Mouse (Mus musculus): ENCODE measurements around the gene Ppp4r3b. TPM values are rescaled to one million over a fixed set of nuclear protein-coding genes. Genes with fewer than 3 reads are reported as not detected.

Gene Ppp4r3b
- polyA plus RNA-seq, 1 experiment from 2014 or later: 47.3 TPM

DNA sequence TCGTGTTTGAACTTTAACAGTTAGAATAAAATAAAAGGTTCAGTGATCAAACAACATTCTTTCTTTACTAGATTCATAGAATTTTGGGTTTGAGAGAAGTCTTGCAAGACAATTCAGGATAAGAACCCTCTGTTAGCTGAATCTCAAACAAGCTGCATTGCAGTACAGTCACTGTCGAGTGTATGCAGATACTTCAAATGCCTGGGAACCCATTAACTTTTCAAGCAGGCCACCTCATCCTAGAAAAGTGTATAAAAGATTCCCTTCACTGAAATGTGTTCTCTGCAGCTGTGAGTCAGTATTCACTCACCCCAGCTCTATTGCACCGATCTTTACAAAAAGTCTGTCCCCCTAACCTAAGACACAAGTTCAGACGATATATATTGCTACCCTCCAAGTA, 73.3 kb downstream of the Ppp4r3b start:
- H3K9me3 ChIP-seq (replicated peaks; ENCODE audit: control insufficient read depth, low read length): no peaks in the 10 kb centered on the region
- no peak overlapping the region for H3K27ac ChIP-seq (ENCODE audit: low read depth, low read length)
- no peaks in the 10 kb centered on the region for H3K27me3 ChIP-seq (ENCODE audit: control insufficient read depth, insufficient read depth, low read length)
- H3K4me2 ChIP-seq: peak overlapping the region; percentile 90
- 69% methylated on average over 4 of the region's 4 CpGs for WGBS (ENCODE audit: insufficient replicate concordance)
- peaks cover 5% of the 10 kb centered on the region; the same call in 1 of the 2 replicates for H3K36me3 ChIP-seq (ENCODE audit: control insufficient read depth, insufficient read depth, low read length)
- peak overlapping the region; percentile 79 for H3K4me3 ChIP-seq (ENCODE audit: low read depth, low read length)
- ATAC-seq (replicated peaks; ENCODE audit: insufficient number of reproducible peaks, low FRiP score, low TSS enrichment): no peak
- peak overlapping the region; percentile 67; the same call in 1 of the 2 replicates for H3K9ac ChIP-seq (ENCODE audit: low read depth, low read length)
- peaks cover 3% of the 10 kb centered on the region; the same call in 1 of the 2 replicates for H3K4me1 ChIP-seq (ENCODE audit: control insufficient read depth, insufficient read depth, low read length)

DNA sequence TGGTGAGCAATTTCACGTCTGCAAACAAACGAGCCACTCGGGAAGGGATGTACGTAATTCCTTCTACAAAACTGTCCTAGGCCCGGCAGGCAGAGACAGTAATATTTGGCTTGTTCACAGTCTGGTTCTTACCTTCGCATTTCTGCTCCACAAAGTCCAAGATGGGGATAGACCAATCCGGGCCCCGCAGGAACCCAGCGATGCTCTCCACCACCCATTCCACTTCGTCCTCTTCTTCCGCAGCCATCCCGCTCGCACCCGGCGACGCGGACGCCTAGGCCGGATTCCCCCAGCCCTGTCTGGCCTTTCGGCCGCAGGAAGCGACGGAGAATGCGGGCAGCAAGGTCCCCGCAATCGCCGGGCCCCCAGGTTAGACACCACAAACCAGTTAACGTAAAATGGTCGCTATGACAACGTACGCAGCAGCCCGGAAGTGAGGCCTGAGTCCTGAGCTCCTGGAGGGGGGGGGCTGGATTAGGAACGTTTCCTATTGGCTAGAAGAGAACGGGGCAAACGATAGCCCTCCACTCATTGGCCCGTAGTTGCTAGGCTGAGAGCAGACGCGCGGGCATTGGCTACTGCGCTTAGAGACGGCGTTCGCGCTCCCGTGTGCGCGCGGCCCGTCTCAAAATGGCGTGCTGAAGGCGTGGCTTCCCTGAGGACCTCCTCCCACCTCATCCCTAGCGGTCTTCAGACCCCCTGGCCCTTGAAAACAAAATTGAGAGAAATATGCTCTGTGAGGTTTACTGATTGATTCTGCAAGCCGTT, 74.4 kb downstream of the Ppp4r3b start, which contains the start of gene Cfap36:
Cfap36 (minus strand) TSS at position 527 of the 768 bp plus-strand sequence.
- Histone ChIP-seq H3K4me1 (ENCODE audit: control insufficient read depth, insufficient read depth, low read length) (peaks cover 3% of the 10 kb centered on the region; the same call in 1 of the 2 replicates), H3K9ac (ENCODE audit: low read depth, low read length) (peak within 1 kb of the TSS; percentile 67), H3K36me3 (ENCODE audit: control insufficient read depth, insufficient read depth, low read length) (peaks cover 5% of the 10 kb centered on the region; the same call in 1 of the 2 replicates), H3K4me2 (peak within 1 kb of the TSS; percentile 90), H3K9me3 (replicated peaks; ENCODE audit: control insufficient read depth, low read length) (no peaks in the 10 kb centered on the region), H3K27me3 (ENCODE audit: control insufficient read depth, insufficient read depth, low read length) (no peaks in the 10 kb centered on the region), H3K27ac (ENCODE audit: low read depth, low read length) (no peak within 1 kb of the TSS), H3K4me3 (ENCODE audit: low read depth, low read length) (peak within 1 kb of the TSS; percentile 79)
- under 1% methylated on average over 53 of the region's 53 CpGs for WGBS (ENCODE audit: insufficient replicate concordance)
- ATAC-seq (replicated peaks; ENCODE audit: insufficient number of reproducible peaks, low FRiP score, low TSS enrichment): peak; percentile 100

DNA sequence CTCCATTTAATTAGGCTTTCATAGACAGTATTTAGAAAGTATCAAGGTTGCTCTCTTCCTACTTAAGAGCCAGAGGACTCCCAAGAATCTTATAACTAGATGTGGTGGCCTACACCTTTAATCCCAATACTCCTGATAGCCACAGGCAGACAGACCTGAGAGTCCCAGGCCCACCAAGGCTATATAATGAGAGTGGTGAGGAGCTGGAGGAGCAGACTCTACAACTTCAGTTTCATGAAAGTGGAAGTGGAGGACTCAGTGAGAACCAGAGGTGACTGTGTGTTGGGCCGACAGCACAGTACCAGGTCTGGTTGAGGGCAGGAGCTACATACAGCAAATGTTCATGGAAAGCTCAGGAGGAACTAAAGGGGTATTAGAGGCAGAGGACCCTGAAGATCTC, 75.0 kb downstream of the Ppp4r3b start:
- no peaks in the 10 kb centered on the region; the same call in 1 of the 2 replicates for H3K36me3 ChIP-seq (ENCODE audit: control insufficient read depth, insufficient read depth, low read length)
- ATAC-seq (replicated peaks; ENCODE audit: insufficient number of reproducible peaks, low FRiP score, low TSS enrichment): no peak
- peaks cover 3% of the 10 kb centered on the region; the same call in 1 of the 2 replicates for H3K4me1 ChIP-seq (ENCODE audit: control insufficient read depth, insufficient read depth, low read length)
- H3K9ac ChIP-seq (ENCODE audit: low read depth, low read length): no peak overlapping the region
- no peaks in the 10 kb centered on the region for H3K9me3 ChIP-seq (replicated peaks; ENCODE audit: control insufficient read depth, low read length)
- peak overlapping the region; percentile 46 for H3K4me2 ChIP-seq
- H3K27ac ChIP-seq (ENCODE audit: low read depth, low read length): no peak overlapping the region
- WGBS (ENCODE audit: insufficient replicate concordance): 90% methylated on average over 1 of the region's 1 CpGs
- no peaks in the 10 kb centered on the region for H3K27me3 ChIP-seq (ENCODE audit: control insufficient read depth, insufficient read depth, low read length)
- H3K4me3 ChIP-seq (ENCODE audit: low read depth, low read length): peak overlapping the region; percentile 79

DNA sequence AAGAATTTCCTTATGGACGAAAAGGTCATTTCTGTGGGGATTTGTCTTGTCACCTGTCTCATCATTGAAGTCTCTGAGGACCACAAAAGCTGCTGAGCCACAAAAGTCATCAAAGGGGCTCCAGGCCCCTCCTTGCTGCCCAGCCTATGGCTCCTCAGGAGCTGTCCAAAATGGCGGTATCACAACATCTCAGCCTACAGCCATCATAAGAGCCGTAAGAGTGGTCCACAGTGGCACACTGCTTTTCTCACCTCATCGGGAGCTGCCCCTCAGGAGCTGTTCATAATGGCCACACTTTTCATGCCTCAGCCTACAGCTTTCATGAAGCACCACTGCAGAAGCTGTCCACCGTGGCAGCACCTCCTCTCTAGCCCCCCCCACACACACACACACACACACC, 75.7 kb downstream of the Ppp4r3b start:
- H3K4me2 ChIP-seq: no peak overlapping the region
- H3K9ac ChIP-seq (ENCODE audit: low read depth, low read length): no peak overlapping the region
- no peak for ATAC-seq (replicated peaks; ENCODE audit: insufficient number of reproducible peaks, low FRiP score, low TSS enrichment)
- peaks cover 3% of the 10 kb centered on the region; the same call in 1 of the 2 replicates for H3K4me1 ChIP-seq (ENCODE audit: control insufficient read depth, insufficient read depth, low read length)
- H3K9me3 ChIP-seq (replicated peaks; ENCODE audit: control insufficient read depth, low read length): no peaks in the 10 kb centered on the region
- H3K27ac ChIP-seq (ENCODE audit: low read depth, low read length): no peak overlapping the region
- H3K27me3 ChIP-seq (ENCODE audit: control insufficient read depth, insufficient read depth, low read length): no peaks in the 10 kb centered on the region
- H3K4me3 ChIP-seq (ENCODE audit: low read depth, low read length): no peak overlapping the region
- 97% methylated on average over 5 of the region's 5 CpGs for WGBS (ENCODE audit: insufficient replicate concordance)
- no peaks in the 10 kb centered on the region for H3K36me3 ChIP-seq (ENCODE audit: control insufficient read depth, insufficient read depth, low read length)

DNA sequence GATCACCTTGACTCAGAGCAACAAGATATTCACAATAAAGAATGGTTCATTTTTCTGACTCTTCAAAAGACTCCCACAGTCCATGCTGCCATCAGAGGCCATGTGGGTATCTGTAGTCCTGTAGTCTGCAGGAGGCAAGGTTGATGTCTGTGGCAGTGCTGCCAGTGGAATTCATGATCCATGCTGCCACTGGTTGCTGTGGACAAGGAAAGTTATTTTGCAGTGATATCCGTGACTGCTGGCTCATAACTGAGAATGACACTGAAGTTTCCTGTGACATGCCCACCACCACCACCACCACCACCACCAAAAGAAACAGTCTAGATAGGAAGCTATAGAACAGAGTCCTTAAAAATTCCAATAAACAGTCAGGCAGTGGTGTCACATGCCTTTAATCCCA, 82.0 kb downstream of the Ppp4r3b start:
- no peaks in the 10 kb centered on the region for H3K4me1 ChIP-seq (ENCODE audit: control insufficient read depth, insufficient read depth, low read length)
- H3K9ac ChIP-seq (ENCODE audit: low read depth, low read length): no peak overlapping the region
- 81% methylated on average over 1 of the region's 1 CpGs for WGBS (ENCODE audit: insufficient replicate concordance)
- H3K4me3 ChIP-seq (ENCODE audit: low read depth, low read length): no peak overlapping the region
- no peak overlapping the region for H3K4me2 ChIP-seq
- no peaks in the 10 kb centered on the region for H3K36me3 ChIP-seq (ENCODE audit: control insufficient read depth, insufficient read depth, low read length)
- no peaks in the 10 kb centered on the region for H3K27me3 ChIP-seq (ENCODE audit: control insufficient read depth, insufficient read depth, low read length)
- no peak overlapping the region for H3K27ac ChIP-seq (ENCODE audit: low read depth, low read length)
- H3K9me3 ChIP-seq (replicated peaks; ENCODE audit: control insufficient read depth, low read length): no peaks in the 10 kb centered on the region
- no peak for ATAC-seq (replicated peaks; ENCODE audit: insufficient number of reproducible peaks, low FRiP score, low TSS enrichment)

DNA sequence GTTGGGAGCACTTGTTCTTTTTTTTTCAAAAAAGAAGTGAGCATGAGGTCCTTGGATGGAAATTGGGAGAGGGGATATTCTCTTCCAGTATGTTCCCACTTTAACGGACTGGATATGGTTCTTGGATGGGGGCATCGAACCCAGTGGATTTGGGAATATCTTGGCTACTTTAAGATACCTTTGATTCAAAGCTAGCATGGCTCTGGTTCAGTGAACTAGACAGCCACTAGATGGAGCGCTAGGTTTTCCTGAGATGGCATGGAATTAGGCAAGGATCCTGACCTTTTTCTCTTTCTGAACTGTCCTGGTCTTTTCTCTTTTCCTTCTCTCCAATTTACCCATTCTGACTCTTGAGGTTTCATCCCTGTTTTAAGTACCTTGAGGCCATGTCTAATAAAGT, 95.1 kb downstream of the Ppp4r3b start:
- Histone ChIP-seq H3K27me3 (ENCODE audit: control insufficient read depth, insufficient read depth, low read length) (no peaks in the 10 kb centered on the region), H3K9ac (ENCODE audit: low read depth, low read length) (no peak overlapping the region), H3K36me3 (ENCODE audit: control insufficient read depth, insufficient read depth, low read length) (no peaks in the 10 kb centered on the region), H3K4me3 (ENCODE audit: low read depth, low read length) (no peak overlapping the region), H3K9me3 (replicated peaks; ENCODE audit: control insufficient read depth, low read length) (no peaks in the 10 kb centered on the region), H3K4me1 (ENCODE audit: control insufficient read depth, insufficient read depth, low read length) (no peaks in the 10 kb centered on the region), H3K4me2 (no peak overlapping the region), H3K27ac (ENCODE audit: low read depth, low read length) (no peak overlapping the region)
- 17% methylated on average over 3 of the region's 3 CpGs for WGBS (ENCODE audit: insufficient replicate concordance)
- ATAC-seq (replicated peaks; ENCODE audit: insufficient number of reproducible peaks, low FRiP score, low TSS enrichment): no peak

Other genes with a start within 250 kb of the Ppp4r3b start
- 49.1 and 51.7 TPM in 2 replicates for gene Pnpt1, start 42.1 kb upstream of the Ppp4r3b start, polyA plus RNA-seq (2014; fragmentation: Nextera tagmentation; extraction: Ambion mirVana)
- gene Cfap36, start 74.5 kb downstream of the Ppp4r3b start, polyA plus RNA-seq (2014; fragmentation: Nextera tagmentation; extraction: Ambion mirVana): 41.8 and 46.3 TPM in 2 replicates
- gene Ccdc88a, start 200.8 kb downstream of the Ppp4r3b start, polyA plus RNA-seq (2014; fragmentation: Nextera tagmentation; extraction: Ambion mirVana): 24.9 and 25.0 TPM in 2 replicates

All from heart, embryonic 11.5 days (tissue).